7 mouse cellular contexts compared by ENCODE assay signal in the genomic region with DNA sequence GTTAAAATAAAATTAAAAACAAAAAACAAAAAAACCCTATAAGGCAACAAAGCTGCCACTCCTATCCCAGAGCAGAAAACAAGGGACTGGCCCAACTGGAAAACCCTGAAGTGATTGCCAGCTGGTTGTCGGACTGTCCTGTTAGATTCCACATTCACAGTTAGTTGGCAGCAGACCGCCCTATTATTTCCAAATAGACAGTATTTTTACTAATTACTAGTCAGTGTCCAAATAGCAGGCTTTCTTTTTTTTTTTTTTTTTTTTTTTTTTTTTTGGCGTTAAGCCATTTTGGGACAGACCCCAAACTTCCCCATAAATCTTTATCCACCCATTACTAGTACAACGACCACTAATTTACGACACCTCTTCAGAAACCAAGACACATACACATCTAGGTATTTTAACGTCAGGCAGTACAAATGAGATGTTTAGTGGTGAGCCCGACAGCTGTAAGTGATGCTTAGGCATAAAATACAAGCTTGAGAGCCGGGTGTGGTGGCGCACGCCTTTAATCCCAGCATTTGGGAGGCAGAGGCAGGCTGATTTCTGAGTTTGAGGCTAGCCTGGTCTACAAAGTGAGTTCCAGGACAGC. TPM values are rescaled to one million over a fixed set of nuclear protein-coding genes. Genes with fewer than 3 reads are reported as not detected.
A peak's percentile ranks its signal among the peaks of the same experiment; 100 is the strongest.
DNase-seq lines count a peak whose midpoint lies in the region; ATAC-seq and TF ChIP-seq lines count a peak whose summit lies in the region.

No protein-coding gene starts in this region.

- peak overlapping the region; percentile 70 for H3K4me3 ChIP-seq in lung, embryonic 14.5 days (ENCODE audit: low read depth, low read length)
- peak overlapping the region; percentile 75 for H3K4me3 ChIP-seq in forebrain, embryonic 10.5 days
- peak overlapping the region; percentile 58 for H3K4me3 ChIP-seq in intestine, embryonic 15.5 days (replicated peaks)
- peak overlapping the region; percentile 71 for H3K4me3 ChIP-seq in myocyte

- no peak for TF ChIP-seq CTCF in lung, embryonic 14.5 days (IDR thresholded peaks at IDR 0.05; ENCODE audit: low read depth)

- 80% methylated on average over 10 of the region's 10 CpGs for WGBS in lung, embryonic 14.5 days
- 89% methylated on average over 10 of the region's 10 CpGs for WGBS in forebrain, embryonic 10.5 days
- 75% methylated on average over 10 of the region's 10 CpGs for WGBS in intestine, embryonic 15.5 days

- H3ac ChIP-seq in myocyte (ENCODE audit: control insufficient read depth, insufficient read length): no peak overlapping the region

- TF ChIP-seq POLR2A in myocyte (IDR thresholded peaks at IDR 0.05; ENCODE audit: insufficient read length, low read depth): no peak

- peak overlapping the region; percentile 66 for H3K27ac ChIP-seq in lung, embryonic 14.5 days (ENCODE audit: low read depth)
- H3K27ac ChIP-seq in forebrain, embryonic 10.5 days: peak overlapping the region; percentile 88
- 0 out of 2 replicates have a peak overlapping the region, but pooled peaks have one; percentile 68 for H3K27ac ChIP-seq in intestine, embryonic 15.5 days

- H3K27me3 ChIP-seq in lung, embryonic 14.5 days (ENCODE audit: insufficient read depth, low read length): no peaks in the 10 kb centered on the region
- H3K27me3 ChIP-seq in forebrain, embryonic 10.5 days (ENCODE audit: poor library complexity, severe bottlenecking): no peaks in the 10 kb centered on the region
- no peaks in the 10 kb centered on the region for H3K27me3 ChIP-seq in intestine, embryonic 15.5 days (replicated peaks)
- no peaks in the 10 kb centered on the region for H3K27me3 ChIP-seq in myocyte (ENCODE audit: control insufficient read depth, insufficient read depth, insufficient read length)

- peak; percentile 53 for DNase-seq in lung, embryonic 14.5 days
- DNase-seq in lung, adult 18-20 months: no peak
- no peak for DNase-seq in forebrain, embryonic 10.5 days (ENCODE audit: extremely low spot score, low spot score)
- DNase-seq in embryo, embryonic 10 days (ENCODE audit: low spot score): no peak
- DNase-seq in urinary bladder, postnatal 25 days (ENCODE audit: low spot score): no peak

- H3K4me2 ChIP-seq in lung, embryonic 14.5 days: peak overlapping the region; percentile 83
- H3K4me2 ChIP-seq in intestine, embryonic 15.5 days (replicated peaks): peak overlapping the region; percentile 71
- peak overlapping the region; percentile 63 for H3K4me2 ChIP-seq in myocyte (ENCODE audit: low read depth)

- H3K4me1 ChIP-seq in lung, embryonic 14.5 days (ENCODE audit: insufficient read depth): no peaks in the 10 kb centered on the region
- H3K4me1 ChIP-seq in forebrain, embryonic 10.5 days: peaks cover 20% of the 10 kb centered on the region
- no peaks in the 10 kb centered on the region for H3K4me1 ChIP-seq in intestine, embryonic 15.5 days (replicated peaks)

- H3K79me2 ChIP-seq in myocyte (ENCODE audit: control insufficient read depth, insufficient read depth): peaks cover 13% of the 10 kb centered on the region

- no peak for ATAC-seq in lung, embryonic 14.5 days (ENCODE audit: insufficient read depth)
- ATAC-seq in intestine, embryonic 15.5 days: peak; percentile 16; the same call in 1 of the 2 replicates

- no peaks in the 10 kb centered on the region for H3K9me3 ChIP-seq in lung, embryonic 14.5 days (ENCODE audit: low read depth, low read length)
- no peaks in the 10 kb centered on the region for H3K9me3 ChIP-seq in forebrain, embryonic 10.5 days
- H3K9me3 ChIP-seq in intestine, embryonic 15.5 days: no peaks in the 10 kb centered on the region

- H3K36me3 ChIP-seq in lung, embryonic 14.5 days (ENCODE audit: insufficient read depth): no peaks in the 10 kb centered on the region
- H3K36me3 ChIP-seq in forebrain, embryonic 10.5 days (replicated peaks): no peaks in the 10 kb centered on the region
- no peaks in the 10 kb centered on the region for H3K36me3 ChIP-seq in intestine, embryonic 15.5 days
- no peaks in the 10 kb centered on the region for H3K36me3 ChIP-seq in myocyte (ENCODE audit: control insufficient read depth, insufficient read depth)

- peak overlapping the region; percentile 68 for H3K9ac ChIP-seq in lung, embryonic 14.5 days
- H3K9ac ChIP-seq in intestine, embryonic 15.5 days: no peak overlapping the region

TF ChIP-seq in myocyte, 11 proteins besides CTCF, POLR2A, EP300 and RAD21:
- no peak for TF ChIP-seq REST (IDR thresholded peaks at IDR 0.05; ENCODE audit: insufficient read depth, insufficient read length)
- TF ChIP-seq USF1 (IDR thresholded peaks at IDR 0.05; ENCODE audit: low read depth): no peak
- TF ChIP-seq MYOD1 (IDR thresholded peaks at IDR 0.05; ENCODE audit: control insufficient read depth in 1 of 3, insufficient read length in 2 of 3, low read depth in 2 of 3): no peak
- TF ChIP-seq CEBPB (IDR thresholded peaks at IDR 0.05; ENCODE audit: insufficient read depth, poor library complexity, severe bottlenecking): no peak
- no peak for TF ChIP-seq TCF3 (IDR thresholded peaks at IDR 0.05; ENCODE audit: insufficient read length, low read depth)
- no peak for TF ChIP-seq E2F4 (IDR thresholded peaks at IDR 0.05; ENCODE audit: insufficient read depth)
- no peak for TF ChIP-seq SRF (IDR thresholded peaks at IDR 0.05; ENCODE audit: control insufficient read depth, insufficient read length, low read depth)

RNA-seq across cellular contexts. Expression of gene Samhd1, which starts 0.6 kb away (rescaled TPM):
- 36.2 and 37.0 TPM in 2 replicates for polyA plus RNA-seq in lung, embryonic 14.5 days (2014; fragmentation: Nextera tagmentation; extraction: Ambion mirVana)
- polyA plus RNA-seq in forebrain, embryonic 10.5 days (2016; fragmentation: Nextera tagmentation; extraction: Ambion mirVana): 29.4 and 30.4 TPM in 2 replicates
- polyA plus RNA-seq in intestine, embryonic 15.5 days (2015; fragmentation: Nextera tagmentation; extraction: Ambion mirVana): 23.5 and 23.7 TPM in 2 replicates
- 14.0 TPM for polyA plus RNA-seq in myocyte (2012; fragmentation: generic; extraction: Trizol)

RNA-seq across cellular contexts. Expression of gene Tldc2, which starts 48.8 kb away (rescaled TPM):
- polyA plus RNA-seq in lung, embryonic 14.5 days (2014; fragmentation: Nextera tagmentation; extraction: Ambion mirVana): not detected in 2 replicates
- polyA plus RNA-seq in forebrain, embryonic 10.5 days (2016; fragmentation: Nextera tagmentation; extraction: Ambion mirVana): not detected in 2 replicates
- not detected in 2 replicates for polyA plus RNA-seq in intestine, embryonic 15.5 days (2015; fragmentation: Nextera tagmentation; extraction: Ambion mirVana)
- polyA plus RNA-seq in myocyte (2012; fragmentation: generic; extraction: Trizol): not detected

RNA-seq across cellular contexts. Expression of gene Soga1, which starts 56.6 kb away (rescaled TPM):
- polyA plus RNA-seq in lung, embryonic 14.5 days (2014; fragmentation: Nextera tagmentation; extraction: Ambion mirVana): 8.6 and 8.9 TPM in 2 replicates
- 3.5 and 4.0 TPM in 2 replicates for polyA plus RNA-seq in forebrain, embryonic 10.5 days (2016; fragmentation: Nextera tagmentation; extraction: Ambion mirVana)
- 2.0 and 2.3 TPM in 2 replicates for polyA plus RNA-seq in intestine, embryonic 15.5 days (2015; fragmentation: Nextera tagmentation; extraction: Ambion mirVana)
- polyA plus RNA-seq in myocyte (2012; fragmentation: generic; extraction: Trizol): 11.9 TPM
